Mouse (Mus musculus): Measurements from ENCODE around the gene Anp32e.
"Not testable (repeated sequence)": the region's sequence is repeated elsewhere in the genome, so short reads cannot be mapped to it uniquely, and the experiment has no call there.

Gene Anp32e

DNA sequence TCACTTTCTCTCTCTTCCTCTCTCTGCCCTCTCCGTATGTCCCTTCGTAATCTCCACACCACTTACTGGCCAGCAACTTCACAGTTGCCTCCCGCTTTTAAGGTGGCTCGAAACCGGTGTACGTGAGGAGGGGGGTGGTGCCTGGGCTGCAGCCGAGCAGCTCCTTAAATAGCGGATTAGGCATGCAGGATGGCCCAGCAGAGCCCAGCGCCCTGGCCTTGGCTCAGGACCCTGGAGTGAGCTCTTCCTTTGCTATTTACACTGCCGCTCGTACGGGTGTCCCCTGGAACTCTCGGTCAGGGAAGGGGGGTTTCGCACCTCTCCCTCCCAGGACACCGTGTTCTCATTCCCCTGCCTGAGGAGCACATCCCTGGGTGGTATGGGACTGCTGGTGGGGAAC is 24.5 kb upstream of the Anp32e start, which contains the start of gene Car14:
TSS of gene Car14 (minus strand) at position 124 of the 400 bp plus-strand sequence.
- no peak for DNase-seq (ENCODE audit: low read depth)

GRCm38 (mm10) chr3:95905146-95905939 is 23.7 kb upstream of the Anp32e start:
- peak; percentile 73 for DNase-seq (ENCODE audit: low read depth)

- peak; percentile 69 for DNase-seq (ENCODE audit: low read depth)
Measured at GRCm38 (mm10) chr3:95905940-95906492, 23.0 kb upstream of the Anp32e start.

GRCm38 (mm10) chr3:95906860-95907259 is 22.2 kb upstream of the Anp32e start:
- peak; percentile 76 for DNase-seq (ENCODE audit: low read depth)

GRCm38 (mm10) chr3:95907613-95908012 is 21.4 kb upstream of the Anp32e start:
- no peak for DNase-seq (ENCODE audit: low read depth)

- DNase-seq (ENCODE audit: low read depth), result no peak
Measured at GRCm38 (mm10) chr3:95914706-95915105, 14.3 kb upstream of the Anp32e start.

- no peak for DNase-seq (ENCODE audit: low read depth)
Measured at GRCm38 (mm10) chr3:95916760-95917159, 12.3 kb upstream of the Anp32e start.

DNA sequence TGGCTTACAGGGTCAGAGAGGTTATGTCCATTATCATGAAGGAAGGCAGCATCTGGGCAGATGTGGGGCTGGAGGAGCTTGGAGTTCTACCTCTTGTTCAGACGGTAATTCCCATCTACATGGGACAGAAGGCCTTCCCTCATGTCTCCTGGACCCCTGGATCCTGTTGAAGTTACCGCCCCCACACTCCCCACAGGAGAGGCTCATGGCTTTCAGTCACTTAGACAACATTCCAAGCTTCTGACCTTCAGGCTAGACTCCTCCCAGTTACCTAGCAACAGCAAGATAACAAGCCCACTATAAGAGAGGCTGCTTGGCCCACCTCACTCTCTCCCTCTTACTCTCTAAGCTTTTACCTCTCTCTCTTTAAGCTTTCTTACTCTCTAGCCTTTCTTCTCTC is 8.5 kb upstream of the Anp32e start:
- not testable (repeated sequence) for DNase-seq (ENCODE audit: low read depth)

DNA sequence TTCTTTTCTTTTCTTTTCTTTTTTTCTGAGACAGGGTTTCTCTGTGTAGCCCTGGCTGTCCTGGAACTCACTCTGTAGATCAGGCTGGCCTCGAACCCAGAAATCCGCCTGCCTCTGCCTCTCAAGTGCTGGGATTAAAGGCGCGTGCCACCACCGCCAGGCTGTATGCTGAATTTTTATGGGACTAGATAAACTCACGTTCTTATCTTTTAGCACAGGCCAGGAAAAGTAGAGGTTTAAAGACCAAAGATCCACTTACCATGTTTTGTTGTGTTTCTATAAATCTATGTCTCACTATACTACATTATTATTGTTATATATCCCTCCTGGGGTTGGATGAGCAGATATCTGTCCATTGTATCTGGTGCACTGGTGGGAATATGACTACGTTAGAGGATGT is 5.6 kb upstream of the Anp32e start:
- not testable (repeated sequence) for DNase-seq (ENCODE audit: low read depth)

DNA sequence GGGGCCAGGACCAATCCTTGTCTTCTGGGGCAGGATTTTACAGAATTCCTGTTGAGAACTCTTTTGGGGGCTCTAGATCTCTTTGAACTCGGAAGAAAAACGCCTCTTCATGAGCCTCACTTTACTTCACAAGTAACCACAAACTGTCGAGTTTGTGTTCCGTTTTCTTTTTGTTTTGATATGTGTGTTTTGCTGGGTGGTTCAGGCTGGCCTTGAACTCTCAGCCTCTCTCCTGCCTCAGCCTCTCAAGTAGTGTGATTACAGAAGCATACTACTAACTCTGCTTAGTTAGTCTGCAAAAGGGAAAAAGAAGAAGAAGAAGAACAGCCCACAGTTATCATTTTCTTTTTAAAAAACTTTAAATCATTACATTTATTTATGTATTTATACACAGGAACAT is 4.9 kb upstream of the Anp32e start:
- DNase-seq (ENCODE audit: low read depth), result peak; percentile 36

GRCm38 (mm10) chr3:95925087-95925486 is 4.0 kb upstream of the Anp32e start:
- no peak for DNase-seq (ENCODE audit: low read depth)

DNA sequence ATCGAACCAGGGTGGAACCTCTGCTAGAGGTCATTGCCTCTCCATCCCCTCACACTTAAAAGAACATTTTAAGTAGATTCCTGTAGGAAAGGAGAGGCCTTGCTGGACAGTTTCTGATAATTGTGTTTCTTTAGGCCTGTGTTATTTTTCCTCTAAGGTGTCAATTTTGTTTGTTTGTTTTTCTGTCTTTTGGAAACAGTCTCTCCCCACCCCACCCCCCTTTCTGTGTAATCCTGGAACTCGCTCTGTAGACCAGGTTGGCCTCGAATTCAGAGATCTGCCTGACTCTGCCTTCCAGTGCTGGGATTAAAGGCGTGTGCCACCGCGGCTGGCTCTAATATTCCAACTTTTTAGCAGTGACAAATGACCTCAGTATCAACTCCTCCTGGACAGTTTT is 787 bp upstream of the Anp32e start:
- DNase-seq (ENCODE audit: low read depth), result peak; percentile 30

DNA sequence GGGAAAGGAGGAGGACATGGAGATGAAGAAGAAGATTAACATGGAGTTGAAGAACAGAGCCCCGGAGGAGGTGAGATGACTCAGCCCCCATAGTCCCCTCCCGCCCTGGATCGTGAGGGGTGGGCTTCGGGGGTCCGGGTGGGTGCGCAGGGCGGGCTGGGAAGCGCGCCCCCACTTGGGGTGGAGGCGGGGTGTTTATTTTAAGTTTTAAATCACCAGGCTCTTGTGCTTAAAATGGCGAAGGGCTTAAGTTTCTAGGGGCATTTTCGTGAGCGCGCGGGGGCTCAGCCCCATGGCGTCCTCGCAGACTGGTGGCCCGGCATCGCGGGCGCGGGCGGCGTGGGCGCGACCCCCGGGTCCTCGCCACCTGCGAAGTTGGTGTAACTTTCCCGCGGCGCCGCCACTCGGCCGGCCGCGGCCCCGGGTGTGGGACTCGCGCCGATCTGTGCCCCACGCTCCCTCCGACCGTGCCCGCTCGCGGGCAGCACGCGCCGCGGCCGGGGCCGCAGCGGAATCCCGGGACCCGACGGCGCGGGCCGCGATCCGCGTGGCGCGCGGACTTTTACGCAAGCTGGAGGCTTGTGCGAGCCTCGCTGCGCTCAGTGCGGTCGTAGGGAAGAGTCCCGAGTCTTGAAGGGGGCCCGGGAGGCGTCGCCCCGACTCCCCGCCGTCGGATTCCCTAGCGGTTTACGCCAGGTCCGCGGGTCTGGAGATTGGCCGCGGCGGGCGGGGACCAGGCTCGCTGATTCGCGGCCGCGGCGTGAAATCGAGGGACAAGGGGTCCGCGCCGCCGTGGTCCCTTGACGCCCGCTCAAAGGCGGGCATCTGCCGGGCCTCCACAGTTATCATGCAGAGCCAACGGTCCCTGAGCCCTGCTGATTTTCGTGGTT is 780 bp downstream of the Anp32e start:
- peak; percentile 67 for DNase-seq (ENCODE audit: low read depth)

- DNase-seq (ENCODE audit: low read depth), result peak; percentile 60
Measured at GRCm38 (mm10) chr3:95930471-95930789, 1.4 kb downstream of the Anp32e start.

DNA sequence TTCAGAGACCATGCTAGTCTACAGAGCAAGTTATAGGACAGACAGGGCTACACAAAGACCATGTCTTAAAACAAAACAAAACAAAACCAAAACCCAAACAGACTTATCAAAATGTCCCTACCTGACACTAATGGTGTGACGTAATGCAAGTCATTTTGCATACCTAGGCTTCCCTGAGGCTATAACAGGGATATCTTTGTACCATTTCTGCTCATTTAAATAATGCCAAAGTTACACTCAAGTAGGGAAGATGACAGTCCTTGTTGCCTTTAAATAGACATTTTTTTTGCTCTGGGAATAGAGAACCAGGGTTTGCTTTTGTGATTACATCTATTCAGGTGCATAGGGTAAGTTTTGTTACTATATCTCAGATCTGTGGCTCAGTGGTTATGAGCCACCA is 2.4 kb downstream of the Anp32e start:
- DNase-seq (ENCODE audit: low read depth), result peak; percentile 35

GRCm38 (mm10) chr3:95932157-95932556 is 3.1 kb downstream of the Anp32e start:
- DNase-seq (ENCODE audit: low read depth), result peak; percentile 23

DNA sequence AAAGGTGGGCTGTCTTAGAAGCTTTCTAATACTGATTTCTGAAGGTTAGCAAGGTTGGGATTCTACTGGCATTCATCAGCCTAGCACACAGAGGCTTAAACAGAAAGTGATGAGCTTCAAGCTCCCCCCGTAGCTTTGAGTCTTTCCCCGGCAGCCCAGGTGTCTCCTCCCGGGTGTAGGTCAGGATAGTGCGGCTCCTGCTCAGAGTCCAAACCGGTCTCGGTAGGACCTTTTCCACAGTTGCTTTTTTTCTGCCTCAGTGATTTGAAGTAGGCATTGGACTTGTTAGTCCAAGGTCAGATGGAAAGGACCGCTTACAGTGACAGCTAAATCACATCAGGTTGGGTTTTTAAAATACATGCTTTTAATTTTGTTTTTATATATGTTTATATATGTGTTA is 3.5 kb downstream of the Anp32e start:
- DNase-seq (ENCODE audit: low read depth), result no peak

- no peak for DNase-seq (ENCODE audit: low read depth)
Measured at GRCm38 (mm10) chr3:95933111-95933750, 4.2 kb downstream of the Anp32e start.

DNA sequence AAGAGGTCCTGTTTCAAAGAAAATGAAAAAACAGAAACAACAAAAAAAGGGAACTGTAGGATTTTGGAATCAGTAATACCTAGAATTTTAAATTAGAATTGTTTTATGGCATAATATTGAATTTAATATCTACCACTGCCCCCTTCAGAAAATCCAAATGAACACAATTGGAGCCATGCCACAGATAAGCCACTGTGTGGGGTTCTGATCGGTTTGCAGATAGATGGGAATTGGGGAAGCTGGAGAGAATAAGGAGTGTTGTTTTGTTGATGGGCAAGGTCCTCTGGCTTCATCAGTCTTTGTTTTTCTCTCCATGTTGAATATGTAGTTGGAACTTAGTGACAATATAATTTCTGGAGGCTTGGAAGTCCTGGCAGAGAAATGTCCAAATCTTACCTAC is 5.4 kb downstream of the Anp32e start:
- DNase-seq (ENCODE audit: low read depth), result no peak

GRCm38 (mm10) chr3:95938217-95938616 is 9.2 kb downstream of the Anp32e start:
- no peak for DNase-seq (ENCODE audit: low read depth)

- DNase-seq (ENCODE audit: low read depth), result no peak
Measured at GRCm38 (mm10) chr3:95938835-95939234, 9.8 kb downstream of the Anp32e start.

GRCm38 (mm10) chr3:95942749-95943148 is 13.7 kb downstream of the Anp32e start:
- no peak for DNase-seq (ENCODE audit: low read depth)

All from naive thymus-derived CD4-positive, alpha-beta T cell, adult 2 months (primary cell).